Mouse (Mus musculus) urinary bladder, postnatal 36 days (tissue): ENCODE data around the gene Aig1.

Experiments used
- DNase-seq, 2 experiments: peaks; one replicate each; pipeline ENCODE4 v3.0.0; 2022; ENCODE audit warnings: low spot score in 2 of 2, mixed read lengths in 1 of 2

Aig1 gene

GRCm38 (mm10) chr10:13641750-13642149, 227.0 kb downstream of the Aig1 start:
- no peak for DNase-seq

DNA sequence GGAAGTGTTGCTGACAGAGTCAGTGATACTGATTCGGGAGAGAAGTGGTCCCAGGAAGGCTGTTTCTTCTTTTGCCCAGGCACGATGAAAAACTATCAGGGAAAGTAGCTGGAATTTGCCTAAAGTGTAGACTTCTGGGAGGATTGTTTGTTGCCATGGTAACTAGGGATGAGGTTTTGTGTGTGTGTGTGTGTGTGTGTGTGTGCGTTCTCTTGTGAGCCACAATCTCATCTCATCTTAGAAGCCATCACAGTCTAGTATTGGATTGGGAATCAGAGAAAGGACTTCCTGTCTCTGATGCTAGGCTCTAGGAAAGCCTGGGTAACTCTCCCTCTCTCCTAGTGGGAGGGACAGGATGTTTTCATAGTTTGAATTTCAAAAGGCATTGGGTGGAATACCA, 237.0 kb downstream of the Aig1 start:
- no peak for DNase-seq

GRCm38 (mm10) chr10:13623735-13624134, 245.0 kb downstream of the Aig1 start:
- no peak for DNase-seq

DNA sequence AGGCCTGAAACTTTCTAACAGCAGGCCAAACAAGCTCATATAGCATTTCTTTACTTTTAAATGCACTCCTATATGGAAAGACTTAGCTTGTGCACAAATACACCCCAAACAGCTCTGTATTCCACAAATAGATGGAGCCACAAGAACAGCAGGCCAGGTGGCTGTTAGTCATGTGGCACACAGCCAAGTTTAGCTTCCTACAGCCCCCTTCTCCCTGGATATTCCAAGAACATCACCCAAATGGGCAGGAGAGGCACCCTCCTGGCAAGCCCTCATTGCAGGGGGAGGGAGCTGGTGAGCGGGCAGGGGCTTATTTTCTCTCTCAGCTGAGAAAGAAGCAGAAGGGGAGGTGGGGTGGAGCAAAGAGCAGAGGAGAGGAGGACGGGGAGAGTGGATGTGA, 267.9 kb downstream of the Aig1 start:
- DNase-seq = no peak

- no peak for DNase-seq
These were observed 271.3 kb downstream of the Aig1 start for GRCm38 (mm10) chr10:13597491-13597890.
